Mouse (Mus musculus): ENCODE measurements at regions not wholly inside any gene's neighbourhood (a gene's known extent, or its start where the extent isn't known, plus 50 kb on each side); places are given as distances from the start of the nearest gene placed in this dataset.

DNA sequence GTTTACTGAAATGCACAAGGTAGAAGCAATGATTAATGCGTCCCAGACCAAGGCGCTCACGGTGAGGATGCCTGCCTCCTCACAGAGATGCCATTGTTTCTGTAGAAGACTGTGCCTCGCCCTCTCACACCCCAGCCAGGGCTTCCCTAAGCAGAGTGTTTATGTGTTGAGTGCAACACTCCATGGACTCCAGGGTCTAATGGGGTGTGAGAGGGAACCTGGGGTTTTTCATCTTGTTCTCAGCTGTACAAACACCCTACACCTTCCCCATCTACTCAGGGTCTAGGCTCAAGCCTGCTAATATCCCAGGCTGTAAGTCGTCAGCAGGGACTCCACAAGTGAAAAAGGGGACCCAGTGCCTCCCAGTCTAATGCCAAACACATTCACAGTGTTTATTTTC, 620.2 kb downstream of the Rab28 start:
- no peak for TF ChIP-seq CTCF (IDR thresholded peaks at IDR 0.05; ENCODE audit: low read depth)
- H3K27ac ChIP-seq (ENCODE audit: low read depth, low read length), result no peak overlapping the region
- no peak for DNase-seq
- H3K4me3 ChIP-seq (ENCODE audit: low read depth, low read length), result no peak overlapping the region
- no peaks in the 10 kb centered on the region for H3K36me3 ChIP-seq (ENCODE audit: insufficient read depth)
- H3K9me3 ChIP-seq (ENCODE audit: low read length), result no peaks in the 10 kb centered on the region
- ATAC-seq, result no peak
- no peak overlapping the region for H3K9ac ChIP-seq
- no peaks in the 10 kb centered on the region for H3K4me1 ChIP-seq (ENCODE audit: insufficient read depth)
- H3K4me2 ChIP-seq (ENCODE audit: low read depth), result no peak overlapping the region
- 57% methylated on average over 5 of the region's 5 CpGs for WGBS
- H3K27me3 ChIP-seq (ENCODE audit: insufficient read depth, low read length), result no peaks in the 10 kb centered on the region

DNA sequence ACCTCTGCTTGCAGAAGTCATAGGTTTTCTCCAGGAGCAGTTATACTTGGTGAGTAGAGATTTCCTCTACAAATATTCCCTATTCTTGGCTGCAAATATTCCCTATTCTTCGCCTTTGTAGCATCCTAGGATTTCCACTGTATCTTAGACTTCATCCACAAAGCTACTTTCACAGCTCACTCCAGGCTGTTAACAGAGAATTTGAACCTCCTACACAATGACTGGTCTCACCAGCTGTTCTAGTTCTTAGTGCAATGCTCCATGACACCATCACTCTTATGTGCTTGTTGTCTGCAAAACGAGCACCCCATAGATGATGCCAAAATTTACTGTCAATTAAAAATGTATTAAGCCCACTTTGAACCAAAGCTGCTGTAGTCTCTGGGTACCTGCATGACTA, 631.5 kb downstream of the Rab28 start:
- DNase-seq (no peak), ATAC-seq (no peak)
- no peak for TF ChIP-seq CTCF (IDR thresholded peaks at IDR 0.05; ENCODE audit: low read depth)
- Histone ChIP-seq H3K9ac (no peak overlapping the region), H3K4me3 (ENCODE audit: low read depth, low read length) (no peak overlapping the region), H3K9me3 (ENCODE audit: low read length) (no peaks in the 10 kb centered on the region), H3K4me1 (ENCODE audit: insufficient read depth) (no peaks in the 10 kb centered on the region), H3K27me3 (ENCODE audit: insufficient read depth, low read length) (no peaks in the 10 kb centered on the region), H3K4me2 (ENCODE audit: low read depth) (no peak overlapping the region), H3K36me3 (ENCODE audit: insufficient read depth) (no peaks in the 10 kb centered on the region), H3K27ac (ENCODE audit: low read depth, low read length) (no peak overlapping the region)
- WGBS, result 76% methylated on average over 2 of the region's 2 CpGs

DNA sequence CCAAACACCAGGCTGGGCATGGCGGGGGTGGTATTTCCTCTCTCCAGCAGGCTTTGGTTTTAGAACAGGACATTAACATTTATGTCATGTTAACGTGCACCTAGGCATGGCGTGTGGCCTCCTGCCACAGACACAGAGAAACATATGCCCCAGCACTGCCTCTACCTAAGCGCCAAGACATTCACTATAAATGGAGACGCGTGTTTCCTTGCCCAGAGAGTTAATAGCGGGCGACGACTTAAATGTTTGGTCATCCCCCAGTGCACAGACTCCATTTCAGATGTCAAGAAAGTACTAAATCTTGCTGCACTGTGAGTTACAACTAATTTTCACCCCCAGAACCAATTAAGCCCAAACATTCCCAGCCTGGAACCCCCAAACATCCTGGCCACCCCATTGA, 646.3 kb downstream of the Rab28 start:
- no peak for TF ChIP-seq CTCF (IDR thresholded peaks at IDR 0.05; ENCODE audit: low read depth)
- no peak overlapping the region for H3K4me3 ChIP-seq (ENCODE audit: low read depth, low read length)
- DNase-seq (no peak), ATAC-seq (no peak)
- no peaks in the 10 kb centered on the region for H3K9me3 ChIP-seq (ENCODE audit: low read length)
- no peak overlapping the region for H3K27ac ChIP-seq (ENCODE audit: low read depth, low read length)
- 92% methylated on average over 9 of the region's 9 CpGs for WGBS
- no peak overlapping the region for H3K9ac ChIP-seq
- no peaks in the 10 kb centered on the region for H3K27me3 ChIP-seq (ENCODE audit: insufficient read depth, low read length)
- no peaks in the 10 kb centered on the region for H3K36me3 ChIP-seq (ENCODE audit: insufficient read depth)
- H3K4me1 ChIP-seq (ENCODE audit: insufficient read depth), result no peaks in the 10 kb centered on the region
- H3K4me2 ChIP-seq (ENCODE audit: low read depth), result no peak overlapping the region

DNA sequence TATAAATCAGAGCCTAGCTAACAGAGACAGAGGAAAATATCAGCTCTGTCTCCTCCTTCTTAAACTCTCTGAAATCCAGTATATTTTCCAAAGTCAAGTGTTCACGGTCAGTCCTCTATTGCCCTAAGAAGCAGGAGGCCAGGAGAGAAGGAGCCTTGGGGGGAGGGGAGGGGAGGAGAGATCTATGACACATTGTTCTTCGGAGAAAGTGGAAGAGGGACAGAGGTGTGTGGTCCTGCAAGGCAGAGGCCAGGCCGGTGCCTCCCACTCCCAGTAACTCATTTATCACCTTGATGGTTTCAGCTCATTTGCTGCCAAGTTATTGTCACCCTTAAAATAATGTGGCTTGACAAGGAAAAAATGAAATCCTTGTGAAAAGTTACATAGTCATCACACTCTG, 646.7 kb downstream of the Rab28 start:
- H3K4me2 ChIP-seq (ENCODE audit: low read depth), result no peak overlapping the region
- no peak for TF ChIP-seq CTCF (IDR thresholded peaks at IDR 0.05; ENCODE audit: low read depth)
- WGBS, result 76% methylated on average over 3 of the region's 3 CpGs
- H3K27ac ChIP-seq (ENCODE audit: low read depth, low read length), result no peak overlapping the region
- no peak overlapping the region for H3K9ac ChIP-seq
- ATAC-seq, result no peak
- no peaks in the 10 kb centered on the region for H3K4me1 ChIP-seq (ENCODE audit: insufficient read depth)
- no peaks in the 10 kb centered on the region for H3K36me3 ChIP-seq (ENCODE audit: insufficient read depth)
- no peaks in the 10 kb centered on the region for H3K9me3 ChIP-seq (ENCODE audit: low read length)
- DNase-seq, result no peak
- H3K4me3 ChIP-seq (ENCODE audit: low read depth, low read length), result no peak overlapping the region
- no peaks in the 10 kb centered on the region for H3K27me3 ChIP-seq (ENCODE audit: insufficient read depth, low read length)

DNA sequence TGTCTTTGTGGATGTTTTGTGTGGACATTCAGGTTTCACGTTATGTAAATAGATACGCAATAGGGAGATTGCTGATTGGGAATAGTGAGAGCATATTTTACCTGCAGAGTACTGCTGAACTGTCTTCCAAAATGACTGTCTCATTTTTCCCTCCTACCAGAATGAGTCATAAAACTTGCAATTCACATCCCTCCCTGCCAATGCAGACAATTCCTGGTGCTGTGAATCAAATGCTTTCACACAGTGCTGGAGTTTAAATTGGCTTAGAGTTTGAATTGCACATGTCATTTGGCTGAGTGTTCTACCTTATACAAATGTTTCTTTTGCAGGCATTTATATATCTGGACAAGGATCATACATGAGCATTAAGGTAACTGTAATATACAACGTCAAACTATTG, 649.9 kb downstream of the Rab28 start:
- TF ChIP-seq CTCF (IDR thresholded peaks at IDR 0.05; ENCODE audit: low read depth), result no peak
- no peak overlapping the region for H3K27ac ChIP-seq (ENCODE audit: low read depth, low read length)
- ATAC-seq (no peak), DNase-seq (no peak)
- no peak overlapping the region for H3K4me3 ChIP-seq (ENCODE audit: low read depth, low read length)
- no peaks in the 10 kb centered on the region for H3K27me3 ChIP-seq (ENCODE audit: insufficient read depth, low read length)
- no peak overlapping the region for H3K4me2 ChIP-seq (ENCODE audit: low read depth)
- H3K4me1 ChIP-seq (ENCODE audit: insufficient read depth), result no peaks in the 10 kb centered on the region
- H3K36me3 ChIP-seq (ENCODE audit: insufficient read depth), result no peaks in the 10 kb centered on the region
- H3K9me3 ChIP-seq (ENCODE audit: low read length), result no peaks in the 10 kb centered on the region
- 94% methylated on average over 3 of the region's 3 CpGs for WGBS
- no peak overlapping the region for H3K9ac ChIP-seq

DNA sequence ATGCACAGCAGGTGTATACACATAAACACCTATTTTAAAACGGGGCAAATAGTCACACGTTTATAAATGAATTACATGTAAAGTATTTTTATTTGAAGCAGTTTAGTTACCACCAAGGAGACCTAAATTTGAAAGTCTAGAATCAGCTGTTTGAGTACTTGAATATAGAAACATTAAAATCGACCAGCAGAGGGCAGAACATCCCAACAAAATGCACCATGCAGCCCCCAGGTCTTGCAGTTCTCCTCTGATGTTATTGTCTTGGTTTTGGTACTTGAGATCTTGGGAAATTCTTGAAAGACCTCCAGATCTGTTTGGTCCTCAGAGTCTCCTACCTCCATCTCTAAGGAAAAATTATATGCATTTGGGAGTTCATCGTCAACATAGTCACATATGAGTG, 656.0 kb downstream of the Rab28 start:
- H3K4me3 ChIP-seq (ENCODE audit: low read depth, low read length), result no peak overlapping the region
- H3K27ac ChIP-seq (ENCODE audit: low read depth, low read length), result no peak overlapping the region
- no peaks in the 10 kb centered on the region for H3K27me3 ChIP-seq (ENCODE audit: insufficient read depth, low read length)
- DNase-seq (peak; percentile 69), ATAC-seq (peak; percentile 70)
- H3K9me3 ChIP-seq (ENCODE audit: low read length), result no peaks in the 10 kb centered on the region
- H3K36me3 ChIP-seq (ENCODE audit: insufficient read depth), result no peaks in the 10 kb centered on the region
- no peak overlapping the region for H3K4me2 ChIP-seq (ENCODE audit: low read depth)
- peak; percentile 62 for TF ChIP-seq CTCF (IDR thresholded peaks at IDR 0.05; ENCODE audit: low read depth)
- no peaks in the 10 kb centered on the region for H3K4me1 ChIP-seq (ENCODE audit: insufficient read depth)
- no peak overlapping the region for H3K9ac ChIP-seq
- WGBS, result 33% methylated on average over 4 of the region's 4 CpGs

DNA sequence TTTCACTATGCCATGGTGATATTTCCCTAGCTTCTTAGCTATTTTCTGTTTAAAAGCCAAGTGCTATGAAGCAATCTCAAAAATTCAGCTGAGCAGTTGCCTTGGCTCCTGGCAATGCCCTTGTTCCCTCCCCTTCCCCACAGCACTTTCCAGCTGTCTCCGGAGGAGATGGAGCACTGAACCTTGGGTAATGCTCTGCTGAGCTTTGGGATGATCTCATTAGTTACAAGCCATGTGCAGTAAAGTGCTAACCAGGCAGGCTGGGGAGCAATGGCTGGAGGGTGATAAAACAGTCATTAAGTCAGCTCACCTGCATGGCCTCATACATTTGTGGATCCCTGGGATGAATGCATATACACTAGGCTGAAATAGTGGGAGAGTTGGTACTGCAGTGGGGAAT, 659.4 kb downstream of the Rab28 start:
- WGBS, result 20% methylated on average over 1 of the region's 1 CpGs
- Histone ChIP-seq H3K4me1 (ENCODE audit: insufficient read depth) (no peaks in the 10 kb centered on the region), H3K4me2 (ENCODE audit: low read depth) (no peak overlapping the region), H3K9ac (no peak overlapping the region), H3K27ac (ENCODE audit: low read depth, low read length) (no peak overlapping the region), H3K4me3 (ENCODE audit: low read depth, low read length) (no peak overlapping the region), H3K36me3 (ENCODE audit: insufficient read depth) (no peaks in the 10 kb centered on the region), H3K27me3 (ENCODE audit: insufficient read depth, low read length) (no peaks in the 10 kb centered on the region), H3K9me3 (ENCODE audit: low read length) (no peaks in the 10 kb centered on the region)
- DNase-seq, result no peak
- peak; percentile 63; the same call in 1 of the 2 replicates for ATAC-seq
- TF ChIP-seq CTCF (IDR thresholded peaks at IDR 0.05; ENCODE audit: low read depth), result no peak

DNA sequence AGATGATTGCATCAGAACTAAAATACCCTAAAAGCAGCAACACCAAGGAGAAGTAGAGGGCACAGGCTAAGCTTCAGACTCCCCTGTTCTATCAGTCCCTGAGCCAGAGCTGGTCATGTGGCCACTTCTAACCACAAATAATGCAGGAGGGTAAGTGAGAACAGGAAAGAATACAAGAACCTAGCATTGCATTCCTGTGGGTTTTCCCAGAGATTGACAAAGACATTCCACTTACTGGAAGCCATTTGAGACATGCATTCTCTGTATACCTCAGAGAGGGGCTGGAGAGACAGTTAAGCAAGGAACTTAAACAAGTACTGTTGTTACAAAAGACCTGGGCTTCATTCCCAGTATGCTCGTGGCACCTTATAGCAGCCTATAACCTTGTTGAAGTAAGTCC, 662.7 kb downstream of the Rab28 start:
- ATAC-seq (no peak), DNase-seq (no peak)
- no peaks in the 10 kb centered on the region for H3K9me3 ChIP-seq (ENCODE audit: low read length)
- no peaks in the 10 kb centered on the region for H3K36me3 ChIP-seq (ENCODE audit: insufficient read depth)
- TF ChIP-seq CTCF (IDR thresholded peaks at IDR 0.05; ENCODE audit: low read depth), result no peak
- no peaks in the 10 kb centered on the region for H3K4me1 ChIP-seq (ENCODE audit: insufficient read depth)
- no peak overlapping the region for H3K4me3 ChIP-seq (ENCODE audit: low read depth, low read length)
- H3K27ac ChIP-seq (ENCODE audit: low read depth, low read length), result no peak overlapping the region
- 50% methylated on average over 1 of the region's 1 CpGs for WGBS
- no peak overlapping the region for H3K9ac ChIP-seq
- H3K4me2 ChIP-seq (ENCODE audit: low read depth), result no peak overlapping the region
- no peaks in the 10 kb centered on the region for H3K27me3 ChIP-seq (ENCODE audit: insufficient read depth, low read length)
